Mouse (Mus musculus): ENCODE measurements at regions not wholly inside any gene's neighbourhood (a gene's known extent, or its start where the extent isn't known, plus 50 kb on each side); places are given as distances from the start of the nearest gene placed in this dataset.

GRCm38 (mm10) chr4:131443518-131443917 lies 394.6 kb downstream of the Ptpru start:
- no peak for TF ChIP-seq POLR2A (IDR thresholded peaks at IDR 0.05; ENCODE audit: borderline replicate concordance, insufficient read depth, low read length)
- no peak for TF ChIP-seq CTCF (IDR thresholded peaks at IDR 0.05; ENCODE audit: borderline replicate concordance, insufficient read depth, low read depth, low read length)

All from cerebellum, adult 2 months (tissue).